Mouse (Mus musculus): ENCODE results near the gene Asic2. TPM values are rescaled to one million over a fixed set of nuclear protein-coding genes. Genes with fewer than 3 reads are reported as not detected.

Asic2 gene
- total RNA-seq, 2 experiments from 2014 or later = 78.0 to 80.2 TPM

GRCm38 (mm10) chr11:81583195-81583594, 385.1 kb downstream of the Asic2 start:
- DNase-seq (ENCODE audit: low spot score in 2 of 2) = no peak
- intact Hi-C loops (cut with DNase I) = no loop called here

- intact Hi-C loops (cut with DNase I) = no loop called here
- no peak for DNase-seq (ENCODE audit: low spot score in 2 of 2)
Measured at GRCm38 (mm10) chr11:81582161-81582560, 386.1 kb downstream of the Asic2 start.

DNA sequence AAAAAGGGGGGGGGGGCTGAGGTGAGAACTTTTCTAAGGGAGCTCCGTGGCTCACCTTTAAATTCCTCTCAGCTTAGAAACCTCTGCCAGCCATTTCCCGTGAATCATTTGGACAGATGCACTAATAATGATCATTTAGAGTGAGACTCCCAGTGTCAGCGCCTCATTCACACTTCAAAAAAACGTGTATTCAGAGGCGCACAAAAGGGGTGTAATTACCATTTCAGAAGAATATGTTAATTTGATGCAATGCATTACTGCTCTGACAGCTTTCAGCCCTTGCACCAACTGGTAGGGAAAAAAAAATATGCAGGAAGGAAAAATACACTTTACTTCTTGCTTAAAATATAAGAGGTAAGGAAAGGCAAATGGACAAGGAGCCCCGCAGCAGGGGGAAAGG, 388.5 kb downstream of the Asic2 start:
- intact Hi-C loops (cut with DNase I) = no loop called here
- DNase-seq (ENCODE audit: low spot score in 2 of 2) = no peak

GRCm38 (mm10) chr11:81570406-81570805, 397.9 kb downstream of the Asic2 start:
- intact Hi-C loops (cut with DNase I) = no loop called here
- DNase-seq (ENCODE audit: low spot score in 2 of 2) = peak in 1 of 2 experiments; percentile 39

DNA sequence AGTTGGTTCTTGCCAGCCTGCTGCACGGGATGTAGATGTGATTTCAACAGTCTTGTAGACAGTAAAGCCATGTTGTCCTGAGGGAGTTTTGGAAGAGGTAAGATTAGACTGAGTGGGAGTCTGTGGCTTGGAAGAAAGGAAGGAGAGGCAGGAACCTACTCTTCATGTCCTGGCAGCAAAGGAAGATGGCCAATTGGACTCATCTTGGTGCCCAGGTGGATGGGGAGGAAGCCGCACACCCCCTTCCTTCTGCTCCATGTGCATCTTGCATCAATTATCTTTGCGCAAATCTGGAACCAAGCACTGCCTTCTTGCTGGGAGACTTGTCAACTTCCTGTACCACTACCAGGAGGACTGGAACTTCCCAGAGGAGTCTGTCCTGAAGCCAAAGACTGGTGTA, 403.4 kb downstream of the Asic2 start:
- DNase-seq (ENCODE audit: low spot score in 2 of 2) = peak in 1 of 2 experiments; percentile 65
- intact Hi-C loops (cut with DNase I) = no loop called here

DNA sequence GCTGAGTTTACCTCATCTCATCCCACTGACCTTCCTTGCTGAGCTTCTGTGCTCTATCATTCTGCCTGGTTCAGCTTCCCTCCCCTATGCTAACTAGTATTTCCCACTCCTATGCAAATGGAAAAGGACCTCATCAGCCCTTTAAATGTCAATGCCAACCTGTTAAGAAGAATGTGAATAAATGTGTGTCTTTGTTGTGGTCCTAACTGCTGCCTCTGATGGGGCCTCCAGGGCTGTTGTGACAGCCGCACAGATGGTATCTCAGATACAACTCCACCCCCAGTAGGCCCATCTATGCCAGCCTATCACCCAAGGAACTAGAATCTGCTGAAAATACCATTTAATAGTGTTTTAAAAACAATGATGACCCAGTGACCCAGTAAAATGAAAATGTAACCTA, 407.9 kb downstream of the Asic2 start:
- intact Hi-C loops (cut with DNase I) = no loop called here
- DNase-seq (ENCODE audit: low spot score in 2 of 2) = no peak

DNA sequence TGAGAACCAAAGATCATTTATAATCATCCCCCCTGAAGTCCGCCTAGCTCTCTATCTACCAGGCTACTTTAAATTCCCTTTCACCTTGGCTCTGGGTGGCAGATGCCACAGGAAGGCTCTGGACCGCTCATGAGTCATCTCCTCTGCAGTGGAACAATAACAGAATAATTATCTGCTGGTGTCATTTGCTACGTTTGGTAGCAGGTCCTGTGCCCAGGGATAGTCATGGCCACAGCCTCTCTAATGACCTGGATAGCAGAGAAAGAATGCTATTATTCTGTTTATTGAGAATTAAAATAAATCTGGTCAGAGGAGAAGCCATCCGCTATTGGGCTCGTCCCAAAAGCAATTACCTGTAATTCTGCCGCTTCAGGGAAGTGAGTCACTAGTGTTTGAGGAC, 425.1 kb downstream of the Asic2 start:
- intact Hi-C loops (cut with DNase I) = no loop called here
- no peak for DNase-seq (ENCODE audit: low spot score in 2 of 2)

DNA sequence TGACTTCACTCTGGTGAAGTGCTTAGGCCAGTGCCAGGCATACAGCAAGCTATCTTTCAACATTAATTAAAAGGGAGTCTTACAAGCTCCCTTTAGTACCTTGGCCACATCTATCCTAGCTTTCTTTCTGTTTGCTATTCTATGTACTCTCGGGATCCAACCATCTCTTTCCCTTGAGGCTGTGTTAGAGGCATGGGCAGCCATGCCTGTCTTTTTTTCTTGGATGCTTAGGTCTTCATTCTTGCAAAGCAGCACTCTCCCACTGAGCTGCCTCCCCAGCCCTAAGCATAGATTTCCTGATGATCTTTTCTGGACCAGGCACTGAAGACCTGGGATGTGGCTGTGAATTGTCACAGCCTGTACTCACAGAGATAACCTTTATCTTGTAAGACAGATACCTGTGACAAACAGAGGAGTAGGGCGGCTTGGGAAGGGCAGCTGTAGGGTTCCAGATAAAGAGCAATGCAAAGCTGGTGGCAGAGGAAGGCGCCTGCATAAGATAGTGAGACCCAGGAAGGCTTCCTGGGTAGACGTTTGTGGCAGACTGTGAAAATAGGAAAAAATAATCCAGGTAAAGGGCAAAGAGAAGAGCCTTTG, 433.0 kb downstream of the Asic2 start:
- intact Hi-C loops (cut with DNase I) = loop anchor here (2.0 to 10.0 kb wide), 3 partner anchors 76 to 710 kb away; no protein-coding TSS in a partner anchor
- DNase-seq (ENCODE audit: low spot score in 2 of 2) = no peak

GRCm38 (mm10) chr11:81534686-81535085, 433.6 kb downstream of the Asic2 start:
- peak; percentile 64 to 71 for DNase-seq (ENCODE audit: low spot score in 2 of 2)
- intact Hi-C loops (cut with DNase I) = loop anchor here (2.0 to 10.0 kb wide), 3 partner anchors 76 to 710 kb away; no protein-coding TSS in a partner anchor

DNA sequence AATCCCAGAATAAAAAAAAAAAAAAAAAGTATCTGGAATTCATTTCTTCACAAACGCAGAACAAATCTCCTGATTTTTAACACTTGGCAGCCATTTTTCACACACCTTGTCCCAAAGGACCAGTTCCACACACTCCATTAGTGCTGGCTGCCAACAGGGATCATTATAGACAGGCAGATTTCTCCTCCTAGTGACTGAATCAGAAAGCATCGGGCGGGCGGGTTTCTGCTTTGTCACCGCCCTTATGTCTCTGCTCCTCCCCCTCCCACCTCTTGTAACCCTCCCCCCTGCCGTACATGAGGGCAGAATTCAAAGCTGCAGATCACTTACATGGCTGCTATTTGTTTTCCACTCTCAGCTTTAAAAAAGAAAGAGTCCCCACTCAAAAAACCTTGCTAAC, 436.4 kb downstream of the Asic2 start:
- intact Hi-C loops (cut with DNase I) = loop anchor here (10.0 kb wide), 2 partner anchors 157 to 707 kb away; no protein-coding TSS in a partner anchor
- DNase-seq (ENCODE audit: low spot score in 2 of 2) = no peak

DNA sequence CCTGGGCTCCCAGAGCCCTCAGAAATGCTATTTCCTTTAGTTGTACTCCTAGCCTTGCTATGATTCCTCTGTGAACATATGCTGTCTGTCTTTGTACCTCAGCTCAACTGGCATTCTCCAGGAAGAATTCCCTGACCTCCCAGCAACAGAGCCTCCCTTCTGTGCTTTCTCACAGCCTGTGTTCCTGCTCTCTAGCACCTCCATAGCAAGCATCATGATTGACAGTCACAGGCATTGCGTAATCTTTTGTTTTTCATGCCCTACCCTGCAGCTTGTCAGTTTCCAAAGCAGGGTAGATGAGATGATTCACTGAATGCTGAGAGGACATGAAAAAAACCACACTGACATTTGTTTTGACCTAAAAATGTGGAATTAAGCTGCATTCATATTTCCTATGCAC, 445.3 kb downstream of the Asic2 start:
- no peak for DNase-seq (ENCODE audit: low spot score in 2 of 2)
- intact Hi-C loops (cut with DNase I) = no loop called here

DNA sequence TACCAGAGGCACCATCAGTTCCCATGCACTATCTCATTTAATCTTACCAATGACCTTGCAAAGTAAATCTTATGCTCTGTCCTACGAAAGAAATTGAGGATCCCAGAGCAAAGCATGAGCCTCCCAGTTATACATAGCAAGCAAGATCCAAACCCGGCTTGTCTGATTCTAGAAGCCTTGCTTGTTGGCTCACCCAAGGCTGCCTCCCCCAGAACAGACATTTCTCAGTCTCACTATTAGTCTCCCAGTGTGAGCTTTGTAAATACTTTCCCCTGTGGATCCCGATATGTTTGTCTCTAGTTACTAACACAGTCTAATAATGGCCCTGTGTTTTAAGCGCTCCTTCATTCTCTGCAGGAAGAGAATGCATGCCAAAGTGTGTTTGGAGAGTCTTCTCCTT, 446.4 kb downstream of the Asic2 start:
- DNase-seq (ENCODE audit: low spot score in 2 of 2) = no peak
- intact Hi-C loops (cut with DNase I) = no loop called here

GRCm38 (mm10) chr11:81518001-81518955, 450.0 kb downstream of the Asic2 start:
- no peak for DNase-seq (ENCODE audit: low spot score in 2 of 2)
- intact Hi-C loops (cut with DNase I) = no loop called here

DNA sequence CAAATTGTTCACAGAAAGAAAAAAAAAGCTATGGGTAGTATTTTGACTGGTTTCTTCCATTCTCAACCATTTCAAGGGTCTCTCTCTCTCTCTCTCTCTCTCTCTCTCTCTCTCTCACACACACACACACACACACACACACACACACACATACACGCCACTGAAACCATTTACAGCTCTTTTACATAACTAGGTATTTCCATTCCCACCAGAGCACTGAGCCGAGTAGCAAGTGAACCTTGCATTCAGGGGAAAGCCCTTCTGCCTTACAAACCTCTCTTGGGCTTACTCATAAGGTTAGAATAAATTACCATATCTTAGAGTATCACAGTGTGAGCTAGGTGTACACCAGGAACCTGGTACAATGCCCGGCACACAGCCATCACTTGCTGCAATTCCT, 452.5 kb downstream of the Asic2 start:
- intact Hi-C loops (cut with DNase I) = no loop called here
- DNase-seq (ENCODE audit: low spot score in 2 of 2) = no peak

DNA sequence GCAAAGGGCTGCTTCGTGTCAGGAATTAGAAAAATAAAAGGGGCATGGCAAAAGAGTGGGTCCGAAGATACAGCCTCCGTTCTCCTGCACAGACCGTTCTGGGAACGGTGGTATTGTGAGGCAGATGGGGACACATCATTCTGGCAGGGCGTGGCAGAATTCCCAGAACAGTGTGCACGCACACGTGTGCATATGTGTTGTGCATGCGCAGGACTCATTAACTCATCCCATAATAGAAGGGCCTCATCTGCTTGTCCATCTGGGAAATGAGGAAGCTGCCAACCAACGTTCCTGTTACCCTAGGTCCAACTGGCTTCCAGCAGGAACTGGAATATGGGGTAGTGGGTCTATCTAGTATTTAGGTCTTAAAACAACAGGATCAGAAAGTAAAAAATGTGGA, 455.8 kb downstream of the Asic2 start:
- intact Hi-C loops (cut with DNase I) = loop anchor here (2.0 to 5.0 kb wide), 2 partner anchors 416 to 625 kb away; no protein-coding TSS in a partner anchor
- DNase-seq (ENCODE audit: low spot score in 2 of 2) = peak; percentile 69 to 82

- intact Hi-C loops (cut with DNase I) = loop anchor here (5.0 kb wide), 1 partner anchor 624 kb away; no protein-coding TSS in a partner anchor
- DNase-seq (ENCODE audit: low spot score in 2 of 2) = peak in 1 of 2 experiments; percentile 52
Measured at GRCm38 (mm10) chr11:81511401-81511800, 456.9 kb downstream of the Asic2 start.

- intact Hi-C loops (cut with DNase I) = loop anchor here (5.0 kb wide), 1 partner anchor 131 kb away; no protein-coding TSS in a partner anchor
Measured at GRCm38 (mm10) chr11:81508385-81509233, 459.6 kb downstream of the Asic2 start.

GRCm38 (mm10) chr11:81504791-81505430, 463.3 kb downstream of the Asic2 start:
- intact Hi-C loops (cut with DNase I) = loop anchor here (5.0 kb wide), 1 partner anchor 128 kb away; no protein-coding TSS in a partner anchor
- no peak for DNase-seq (ENCODE audit: low spot score in 2 of 2)

More at GRCm38 (mm10) chr11:81508385-81509233, 459.6 kb downstream of the Asic2 start:
- DNase-seq (ENCODE audit: low spot score in 2 of 2) = peak; percentile 42 to 65
